Mouse (Mus musculus) liver, embryonic 16.5 days (tissue): ENCODE results near the gene Slc25a15. TPM values are rescaled to one million over a fixed set of nuclear protein-coding genes. Genes with fewer than 3 reads are reported as not detected.

Experiments used
- ATAC-seq: fragments of 200-750 bp; cut with Nextera tagmentation; 2 replicates; pipeline ENCODE4 v1.8.0; 2017; ENCODE audit warnings: low read depth, mild to moderate bottlenecking, moderate number of reproducible peaks, moderate library complexity
- H3K27ac ChIP-seq: fragments of 300-500 bp; sonication (generic); 2 replicates; pipeline ENCODE4 v1.5.1; 2014; ENCODE audit warnings: mild to moderate bottlenecking, low read length
- H3K27me3 ChIP-seq: fragments of 300-500 bp; sonication (generic); 2 replicates; pipeline ENCODE4 v1.6.1; 2014; ENCODE audit warnings: low read depth, low read length, mixed read lengths; ENCODE audit not compliant: control insufficient read depth, insufficient read depth
- H3K36me3 ChIP-seq: fragments of 300-500 bp; sonication (generic); 2 replicates; pipeline ENCODE4 v1.6.1; 2014; ENCODE audit warnings: mild to moderate bottlenecking; ENCODE audit not compliant: control insufficient read depth, insufficient read depth
- H3K4me1 ChIP-seq: fragments of 300-500 bp; sonication (generic); 2 replicates; pipeline ENCODE4 v1.6.1; 2014; ENCODE audit warnings: low read depth, low read length, mixed read lengths; ENCODE audit not compliant: control insufficient read depth
- H3K4me2 ChIP-seq: fragments of 300-500 bp; sonication (generic); 2 replicates; pipeline ENCODE4 v1.6.1; 2014; ENCODE audit warnings: low read depth, low read length, mixed read lengths
- H3K4me3 ChIP-seq: fragments of 300-500 bp; sonication (generic); 2 replicates; pipeline ENCODE4 v1.5.1; 2014; ENCODE audit warnings: low read depth, mild to moderate bottlenecking, low read length
- H3K9ac ChIP-seq: fragments of 300-500 bp; sonication (generic); 2 replicates; pipeline ENCODE4 v1.6.1; 2014; ENCODE audit warnings: low read depth, low read length
- H3K9me3 ChIP-seq: fragments of 300-500 bp; sonication (generic); replicated peaks from 2 replicates; pipeline ENCODE4 v1.6.1; 2016; ENCODE audit warnings: low read length; ENCODE audit not compliant: control insufficient read depth
- WGBS: fragments of 180-500 bp; shearing (Covaris S2); extraction: QIAGEN DNeasy Blood & Tissue Kit; methylation state at CpG from one replicate; pipeline ENCODE4 v1.1.7; 2014; ENCODE audit not compliant: insufficient replicate concordance; 5-methylcytosine and 5-hydroxymethylcytosine counted together
- polyA plus RNA-seq: library from polyadenylated mRNA; unstranded; fragments of >200 nt; fragmentation: Nextera tagmentation; extraction: Ambion mirVana; gene quantifications from 2 replicates; pipeline ENCODE4 v1.2.1, GENCODE M21; 2015

The Slc25a15 gene
- polyA plus RNA-seq, result 26.0 and 27.4 TPM in 2 replicates

GRCm38 (mm10) chr8:22398142-22398951, at the start of gene Slc25a15:
TSS of gene Slc25a15 (minus strand) at chr8:22398597.
- peak within 1 kb of the TSS; percentile 64 for H3K9ac ChIP-seq
- H3K4me3 ChIP-seq, result peak within 1 kb of the TSS; percentile 76
- H3K4me1 ChIP-seq, result peaks cover 13% of the 10 kb centered on the region
- ATAC-seq, result peak; percentile 85
- under 1% methylated on average over 74 of the region's 77 CpGs for WGBS
- no peaks in the 10 kb centered on the region for H3K27me3 ChIP-seq
- H3K36me3 ChIP-seq, result no peaks in the 10 kb centered on the region
- peak within 1 kb of the TSS; percentile 65 for H3K27ac ChIP-seq
- no peaks in the 10 kb centered on the region for H3K9me3 ChIP-seq
- peak within 1 kb of the TSS; percentile 84 for H3K4me2 ChIP-seq

GRCm38 (mm10) chr8:22411971-22412370, 13.6 kb upstream of the Slc25a15 start:
- Histone ChIP-seq H3K9me3 (no peaks in the 10 kb centered on the region), H3K4me3 (peak overlapping the region; percentile 87), H3K4me1 (peaks cover 11% of the 10 kb centered on the region), H3K27ac (peak overlapping the region; percentile 81), H3K4me2 (peak overlapping the region; percentile 78), H3K27me3 (no peaks in the 10 kb centered on the region), H3K36me3 (peaks cover 2% of the 10 kb centered on the region; the same call in 1 of the 2 replicates), H3K9ac (peak overlapping the region; percentile 88)
- WGBS, result 7% methylated on average over 8 of the region's 8 CpGs
- ATAC-seq, result peak; percentile 20; the same call in 1 of the 2 replicates

- ATAC-seq, result peak; percentile 89
- Histone ChIP-seq H3K27me3 (no peaks in the 10 kb centered on the region), H3K27ac (peak within 1 kb of the TSS; percentile 81), H3K9me3 (no peaks in the 10 kb centered on the region), H3K4me3 (peak within 1 kb of the TSS; percentile 87), H3K4me1 (peaks cover 11% of the 10 kb centered on the region), H3K36me3 (peaks cover 2% of the 10 kb centered on the region; the same call in 1 of the 2 replicates), H3K9ac (peak within 1 kb of the TSS; percentile 88), H3K4me2 (peak within 1 kb of the TSS; percentile 78)
- under 1% methylated on average over 25 of the region's 25 CpGs for WGBS
Observed at GRCm38 (mm10) chr8:22411282-22411702, 12.9 kb upstream of the Slc25a15 start, which contains the start of gene Mrps31. TSS of gene Mrps31 (plus strand) at chr8:22411361.

GRCm38 (mm10) chr8:22410688-22411281, 12.4 kb upstream of the Slc25a15 start:
- H3K4me2 ChIP-seq, result peak overlapping the region; percentile 78
- ATAC-seq, result peak; percentile 48
- whole genome bisulfite sequencing, result 11% methylated on average over 16 of the region's 16 CpGs
- no peaks in the 10 kb centered on the region for H3K27me3 ChIP-seq
- no peaks in the 10 kb centered on the region for H3K9me3 ChIP-seq
- H3K4me1 ChIP-seq, result peaks cover 11% of the 10 kb centered on the region
- peaks cover under 1% of the 10 kb centered on the region; the same call in 1 of the 2 replicates for H3K36me3 ChIP-seq
- H3K27ac ChIP-seq, result peak overlapping the region; percentile 21; the same call in 1 of the 2 replicates
- H3K9ac ChIP-seq, result peak overlapping the region; percentile 88
- peak overlapping the region; percentile 87 for H3K4me3 ChIP-seq

- WGBS, result 20% methylated on average over 6 of the region's 6 CpGs
- no peaks in the 10 kb centered on the region for H3K9me3 ChIP-seq
Observed at GRCm38 (mm10) chr8:22405733-22406132, 7.3 kb upstream of the Slc25a15 start.

GRCm38 (mm10) chr8:22403235-22403634, 4.8 kb upstream of the Slc25a15 start:
- no peak for ATAC-seq
- Histone ChIP-seq H3K4me1 (peaks cover 4% of the 10 kb centered on the region), H3K4me3 (no peak overlapping the region), H3K4me2 (no peak overlapping the region), H3K27ac (no peak overlapping the region), H3K9ac (no peak overlapping the region), H3K36me3 (no peaks in the 10 kb centered on the region), H3K27me3 (no peaks in the 10 kb centered on the region), H3K9me3 (no peaks in the 10 kb centered on the region)
- WGBS, result 59% methylated on average over 2 of the region's 2 CpGs

More at GRCm38 (mm10) chr8:22405733-22406132, 7.3 kb upstream of the Slc25a15 start:
- no peak overlapping the region for H3K9ac ChIP-seq
- no peak for ATAC-seq
- H3K4me2 ChIP-seq, result no peak overlapping the region
- no peaks in the 10 kb centered on the region for H3K36me3 ChIP-seq
- H3K4me1 ChIP-seq, result no peaks in the 10 kb centered on the region
- H3K27me3 ChIP-seq, result no peaks in the 10 kb centered on the region
- no peak overlapping the region for H3K27ac ChIP-seq
- H3K4me3 ChIP-seq, result no peak overlapping the region

GRCm38 (mm10) chr8:22400593-22400992, 2.2 kb upstream of the Slc25a15 start:
- H3K27me3 ChIP-seq, result no peaks in the 10 kb centered on the region
- H3K4me1 ChIP-seq, result peaks cover 4% of the 10 kb centered on the region
- WGBS, result 60% methylated on average over 4 of the region's 4 CpGs
- no peak overlapping the region for H3K27ac ChIP-seq
- no peak overlapping the region for H3K4me2 ChIP-seq
- H3K4me3 ChIP-seq, result no peak overlapping the region
- ATAC-seq, result peak; percentile 37
- H3K9ac ChIP-seq, result no peak overlapping the region
- no peaks in the 10 kb centered on the region for H3K36me3 ChIP-seq
- no peaks in the 10 kb centered on the region for H3K9me3 ChIP-seq

- H3K4me1 ChIP-seq, result peaks cover 11% of the 10 kb centered on the region
- no peak overlapping the region for H3K9ac ChIP-seq
- H3K4me2 ChIP-seq, result peak overlapping the region; percentile 84
- peak overlapping the region; percentile 76 for H3K4me3 ChIP-seq
- 73% methylated on average over 8 of the region's 8 CpGs for WGBS
- ATAC-seq, result no peak
- no peaks in the 10 kb centered on the region for H3K9me3 ChIP-seq
- no peaks in the 10 kb centered on the region for H3K36me3 ChIP-seq
- H3K27ac ChIP-seq, result no peak overlapping the region
- H3K27me3 ChIP-seq, result no peaks in the 10 kb centered on the region
Observed at GRCm38 (mm10) chr8:22399285-22399880, 986 bp upstream of the Slc25a15 start.
